Mouse (Mus musculus): ENCODE results near the gene Hyal2. TPM values are rescaled to one million over a fixed set of nuclear protein-coding genes. Genes with fewer than 3 reads are reported as not detected.

Gene Hyal2
- total RNA-seq, 2 experiments from 2014 or later = 39.4 to 47.2 TPM

- no peak for DNase-seq (ENCODE audit: low spot score in 2 of 2)
Observed at GRCm38 (mm10) chr9:107608741-107609432, 41.1 kb downstream of the Hyal2 start, which contains the start of gene Sema3b. TSS of gene Sema3b (minus strand) at chr9:107609229.

- no peak for DNase-seq (ENCODE audit: low spot score in 2 of 2)
Observed at GRCm38 (mm10) chr9:107609433-107609830, 41.7 kb downstream of the Hyal2 start.

GRCm38 (mm10) chr9:107611456-107612190 is 43.9 kb downstream of the Hyal2 start:
- no peak for DNase-seq (ENCODE audit: low spot score in 2 of 2)

- DNase-seq (ENCODE audit: low spot score in 2 of 2) = peak; percentile 95 to 98
Observed at GRCm38 (mm10) chr9:107612191-107612944, 44.6 kb downstream of the Hyal2 start.

- DNase-seq (ENCODE audit: low spot score in 2 of 2) = no peak
Observed at GRCm38 (mm10) chr9:107612945-107613569, 45.3 kb downstream of the Hyal2 start.

- DNase-seq (ENCODE audit: low spot score in 2 of 2) = no peak
Observed at GRCm38 (mm10) chr9:107615035-107615434, 47.3 kb downstream of the Hyal2 start.

- no peak for DNase-seq (ENCODE audit: low spot score in 2 of 2)
Observed at GRCm38 (mm10) chr9:107617461-107617860, 49.7 kb downstream of the Hyal2 start.

GRCm38 (mm10) chr9:107618098-107618497 is 50.4 kb downstream of the Hyal2 start:
- DNase-seq (ENCODE audit: low spot score in 2 of 2) = no peak

GRCm38 (mm10) chr9:107618778-107619545 is 51.2 kb downstream of the Hyal2 start:
- no peak for DNase-seq (ENCODE audit: low spot score in 2 of 2)

- no peak for DNase-seq (ENCODE audit: low spot score in 2 of 2)
Observed at GRCm38 (mm10) chr9:107619546-107619879, 51.8 kb downstream of the Hyal2 start.

- no peak for DNase-seq (ENCODE audit: low spot score in 2 of 2)
Observed at GRCm38 (mm10) chr9:107620954-107621353, 53.2 kb downstream of the Hyal2 start.

Other genes starting within 250 kb of the Hyal2 start
- 10 to 100 TPM; 19.5 to 23.7 TPM for gene Hemk1, start 229.6 kb upstream of the Hyal2 start, total RNA-seq (2021)
- 1 to 10 TPM; 4.2 to 4.3 TPM for gene 6430571L13Rik, start 227.3 kb upstream of the Hyal2 start, total RNA-seq (2021)
- 10 to 100 TPM; 10.1 to 10.9 TPM for gene Cacna2d2, start 168.3 kb upstream of the Hyal2 start, total RNA-seq (2021)
- 10 to 100 TPM; 40.8 to 44.6 TPM for gene Tmem115, start 34.0 kb upstream of the Hyal2 start, total RNA-seq (2021)
- gene Cyb561d2, start 25.8 kb upstream of the Hyal2 start, total RNA-seq (2021) = 10 to 100 TPM; 19.2 to 21.7 TPM
- gene Nprl2, start 25.7 kb upstream of the Hyal2 start, total RNA-seq (2021) = 10 to 100 TPM; 18.8 to 19.6 TPM
- 1 to 10 TPM in 1 of 2 experiments, under 1 TPM in 1; 0.71 to 1.6 TPM for gene Zmynd10, start 20.6 kb upstream of the Hyal2 start, total RNA-seq (2021)
- gene Rassf1, start 16.4 kb upstream of the Hyal2 start, total RNA-seq (2021) = 10 to 100 TPM; 34.9 to 37.6 TPM
- gene Tusc2, start 4.7 kb upstream of the Hyal2 start, total RNA-seq (2021) = 10 to 100 TPM; 31.8 to 33.8 TPM
- 1 to 10 TPM; 5.1 to 5.4 TPM for gene Hyal1, start 9.0 kb downstream of the Hyal2 start, total RNA-seq (2021)
- 10 to 100 TPM; 17.4 to 18.0 TPM for gene Naa80, start 10.9 kb downstream of the Hyal2 start, total RNA-seq (2021)
- gene Hyal3, start 12.9 kb downstream of the Hyal2 start, total RNA-seq (2021) = 1 to 10 TPM; 2.7 to 2.9 TPM
- 10 to 100 TPM; 40.9 to 41.4 TPM for gene Ifrd2, start 19.7 kb downstream of the Hyal2 start, total RNA-seq (2021)
- gene Sema3b, start 41.3 kb downstream of the Hyal2 start, total RNA-seq (2021) = 10 to 100 TPM; 16.9 to 19.4 TPM
- gene Gnai2, start 67.4 kb downstream of the Hyal2 start, total RNA-seq (2021) = 100 to 1,000 TPM; 345 to 390 TPM
- 10 to 100 TPM; 10.1 to 37.4 TPM for gene Slc38a3, start 101.6 kb downstream of the Hyal2 start, total RNA-seq (2021)
- 1 to 10 TPM in 1 of 2 experiments, under 1 TPM in 1; 0.73 to 1.6 TPM for gene Gnat1, start 111.8 kb downstream of the Hyal2 start, total RNA-seq (2021)
- gene Sema3f, start 142.5 kb downstream of the Hyal2 start, total RNA-seq (2021) = 10 to 100 TPM; 28.9 to 32.8 TPM
- 100 to 1,000 TPM; 152 to 155 TPM for gene Rbm5, start 203.1 kb downstream of the Hyal2 start, total RNA-seq (2021)